Mouse (Mus musculus): ENCODE measurements around the gene Defb22.

The Defb22 gene

DNA sequence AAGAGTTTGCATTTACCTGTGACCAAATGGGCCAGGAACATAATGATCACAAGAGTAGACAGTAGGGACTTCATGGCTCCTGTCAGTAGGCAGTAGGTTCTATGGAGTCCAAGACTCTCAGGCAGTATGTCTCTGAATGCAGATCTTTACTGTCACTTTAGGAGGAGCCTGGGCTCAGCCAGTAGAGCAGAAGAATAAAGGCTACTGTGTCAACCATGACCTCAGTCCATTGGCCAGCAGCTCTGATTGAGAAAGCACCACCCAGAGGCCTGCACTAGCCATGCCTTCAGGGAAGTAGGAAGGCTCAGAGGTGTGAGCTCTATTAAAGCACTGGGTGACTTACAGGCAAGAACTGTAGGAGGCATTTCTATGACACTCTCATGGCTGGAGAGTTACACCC, at the start of gene Defb22:
Gene Defb22, minus strand, starts transcription at position 101 of the 400 bp plus-strand sequence.
- DNase-seq, result no peak

GRCm38 (mm10) chr2:152517981-152518380, 28.0 kb upstream of the Defb22 start, which contains the start of gene Defb28:
TSS of gene Defb28 (plus strand) at chr2:152518255.
- DNase-seq, result no peak

DNA sequence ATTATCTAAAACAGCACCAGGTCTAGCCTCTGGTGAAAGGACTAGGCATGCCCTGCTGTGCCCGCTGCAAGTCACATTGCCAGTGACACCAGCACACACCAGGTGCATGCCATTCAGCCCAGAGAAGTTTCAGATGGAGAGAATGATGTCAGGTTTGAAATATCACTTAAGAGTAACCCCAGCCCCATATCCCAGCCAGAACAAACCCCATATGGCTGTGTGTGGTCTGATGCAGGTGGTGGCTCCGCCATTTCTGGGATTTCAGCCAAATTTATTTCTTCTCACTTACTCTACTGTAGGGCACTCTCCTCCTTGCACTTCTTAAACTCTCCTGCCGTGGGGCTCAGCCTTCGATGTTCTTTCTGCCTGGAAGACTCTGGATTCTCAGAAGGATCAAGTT, 26.1 kb upstream of the Defb22 start:
- DNase-seq, result no peak

DNA sequence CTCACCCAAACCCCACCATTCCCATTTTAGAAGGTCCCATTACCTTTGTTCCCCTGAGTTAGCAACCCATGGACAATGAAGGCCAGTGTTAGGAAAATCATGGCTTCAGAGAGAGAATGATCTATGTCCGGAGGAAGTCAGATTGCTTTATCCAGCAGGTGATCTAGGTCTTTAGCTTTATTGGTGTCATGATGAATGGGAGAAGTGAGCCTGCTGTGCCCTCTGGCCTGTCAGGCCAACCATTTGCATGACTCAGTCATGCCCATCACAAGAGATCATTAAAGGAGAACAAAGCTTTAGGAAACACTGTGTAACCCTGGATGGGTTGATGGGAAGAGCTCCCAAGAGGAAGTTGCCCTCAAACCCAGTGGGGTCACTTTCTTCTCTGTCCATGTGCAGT, 21.7 kb upstream of the Defb22 start, which contains the start of gene Defb26:
Gene Defb26, minus strand, starts transcription at position 101 of the 400 bp plus-strand sequence.
- DNase-seq, result no peak

GRCm38 (mm10) chr2:152503950-152504349, 14.0 kb upstream of the Defb22 start:
- DNase-seq, result no peak

GRCm38 (mm10) chr2:152500863-152501229, 10.9 kb upstream of the Defb22 start:
- no peak for DNase-seq

DNA sequence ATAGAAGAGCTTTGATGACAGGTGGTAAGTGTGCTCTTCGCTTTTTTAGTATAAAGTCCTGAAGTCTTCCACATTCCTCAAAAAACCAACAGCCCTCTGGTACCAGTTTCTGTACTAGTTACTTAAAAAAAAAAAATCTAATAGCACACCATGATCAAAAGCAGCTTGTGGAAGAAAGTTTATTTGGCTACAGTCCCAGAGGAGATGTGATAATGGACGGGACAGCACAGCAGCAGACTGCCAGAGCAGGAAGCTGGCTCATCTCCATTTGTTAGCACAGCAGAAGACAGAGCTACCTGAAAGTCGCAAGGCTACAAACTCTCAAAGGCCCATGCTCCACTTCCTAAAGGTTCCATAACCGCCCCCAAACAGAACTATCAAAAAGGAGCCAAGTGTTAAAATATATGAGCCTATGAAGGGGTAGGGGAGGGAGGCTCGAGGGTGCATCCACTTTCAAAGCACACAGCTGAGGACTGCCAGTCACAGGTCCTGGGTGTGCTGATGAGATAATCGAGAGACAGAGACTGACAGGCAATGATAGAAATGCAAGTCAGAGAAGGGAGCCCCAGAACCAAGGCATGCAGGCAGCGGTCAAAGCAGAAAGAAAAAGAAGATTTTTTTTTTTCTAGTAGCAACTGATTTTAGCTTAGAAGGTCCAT, 10.4 kb upstream of the Defb22 start:
- DNase-seq, result no peak

GRCm38 (mm10) chr2:152498020-152498419, 8.1 kb upstream of the Defb22 start:
- DNase-seq, result no peak

- DNase-seq, result no peak
Measured at GRCm38 (mm10) chr2:152493151-152493550, 3.2 kb upstream of the Defb22 start.

- DNase-seq, result no peak
Measured at GRCm38 (mm10) chr2:152487024-152487423, 2.9 kb downstream of the Defb22 start.

GRCm38 (mm10) chr2:152481726-152482125, 8.2 kb downstream of the Defb22 start:
- no peak for DNase-seq

DNA sequence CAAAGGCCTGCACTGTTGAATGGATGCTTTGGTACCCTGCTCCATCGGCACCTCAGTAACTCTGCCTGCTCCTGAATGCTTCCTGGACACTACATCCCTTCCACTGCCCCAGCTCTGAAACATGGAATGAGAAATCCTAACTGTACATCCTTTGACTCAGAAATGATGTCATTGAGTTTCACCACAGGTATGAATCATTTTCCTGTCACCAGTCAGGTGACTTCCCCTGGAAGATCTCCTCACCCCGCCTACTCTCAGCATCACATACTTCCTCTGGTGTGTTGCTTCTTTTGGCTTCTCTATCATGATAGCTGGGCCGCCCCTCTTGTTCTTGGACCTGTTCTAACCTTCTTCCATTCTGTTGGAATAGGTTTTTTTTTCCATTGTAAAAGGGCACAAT, 9.1 kb downstream of the Defb22 start:
- no peak for DNase-seq

DNA sequence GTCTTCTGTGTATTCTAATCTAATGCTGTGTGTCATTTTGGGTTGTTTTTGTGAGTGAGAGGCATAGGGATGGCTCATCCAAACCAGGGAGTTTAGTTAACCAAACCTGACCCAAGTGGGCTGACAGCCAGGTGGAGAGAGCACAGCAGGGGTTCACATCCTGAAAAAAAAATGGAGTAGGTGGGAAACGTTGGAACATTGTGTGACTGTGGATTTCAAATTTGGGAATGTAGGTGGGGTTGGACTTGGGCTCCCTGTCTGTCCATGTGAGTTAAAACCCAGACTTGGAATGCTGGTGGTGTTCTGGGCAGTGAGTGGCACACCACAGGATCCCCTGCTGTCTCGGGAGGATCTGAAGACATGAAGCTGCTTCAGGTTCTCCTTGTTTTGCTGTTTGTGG, 13.2 kb downstream of the Defb22 start, which contains the start of gene Defb20:
Gene Defb20, plus strand, starts transcription at position 301 of the 400 bp plus-strand sequence.
- no peak for DNase-seq

GRCm38 (mm10) chr2:152472434-152472833, 17.5 kb downstream of the Defb22 start:
- no peak for DNase-seq

DNA sequence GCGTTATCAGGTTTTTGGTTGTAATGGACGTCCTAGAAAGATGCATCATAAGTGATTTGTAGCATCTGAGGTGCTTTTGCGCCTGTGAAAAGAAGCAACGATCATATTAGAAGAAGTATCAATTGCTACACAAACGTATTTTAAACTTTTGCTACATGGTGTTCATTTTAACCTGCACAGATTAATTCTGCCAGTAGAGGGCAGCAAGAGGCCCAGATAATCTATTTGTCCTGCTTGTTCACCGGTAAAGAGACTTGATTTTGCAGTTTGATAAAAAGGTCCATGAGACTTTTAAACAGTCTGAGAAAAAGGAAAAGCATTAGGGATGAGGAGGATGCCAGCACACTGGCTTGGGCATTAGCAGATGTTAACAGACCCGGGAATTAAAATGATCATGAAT, 19.0 kb downstream of the Defb22 start:
- peak; percentile 23 to 47 for DNase-seq

GRCm38 (mm10) chr2:152464570-152465150, 25.3 kb downstream of the Defb22 start, which contains the start of gene Defb23:
TSS of gene Defb23 (minus strand) at chr2:152464620.
- DNase-seq, result no peak

DNA sequence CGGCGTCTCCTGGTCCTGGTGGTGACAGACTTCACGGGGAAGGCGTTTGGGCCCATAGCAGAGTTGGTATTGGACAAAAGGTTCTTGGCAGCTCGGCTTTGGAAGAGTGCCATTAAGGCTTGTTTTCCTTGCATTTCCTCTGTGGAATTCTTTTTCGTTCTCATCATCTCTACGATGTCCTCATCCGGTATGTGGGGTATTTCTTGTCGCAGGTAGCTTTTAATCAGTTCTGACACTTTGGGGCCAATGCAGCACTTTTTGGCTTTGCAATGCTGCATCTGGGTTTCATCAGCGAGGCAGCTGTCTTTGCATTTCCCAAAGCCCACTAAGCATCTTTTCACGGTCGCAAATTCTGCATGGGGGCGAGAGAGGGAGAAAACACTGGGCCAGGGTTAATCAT, 30.7 kb downstream of the Defb22 start:
- DNase-seq, result no peak

GRCm38 (mm10) chr2:152452101-152452781, 37.7 kb downstream of the Defb22 start:
- DNase-seq, result peak in 1 of 2 experiments; percentile 19

- DNase-seq, result peak; percentile 66 to 72
Measured at GRCm38 (mm10) chr2:152450241-152450640, 39.7 kb downstream of the Defb22 start.

GRCm38 (mm10) chr2:152447461-152447860, 42.5 kb downstream of the Defb22 start:
- no peak for DNase-seq

DNA sequence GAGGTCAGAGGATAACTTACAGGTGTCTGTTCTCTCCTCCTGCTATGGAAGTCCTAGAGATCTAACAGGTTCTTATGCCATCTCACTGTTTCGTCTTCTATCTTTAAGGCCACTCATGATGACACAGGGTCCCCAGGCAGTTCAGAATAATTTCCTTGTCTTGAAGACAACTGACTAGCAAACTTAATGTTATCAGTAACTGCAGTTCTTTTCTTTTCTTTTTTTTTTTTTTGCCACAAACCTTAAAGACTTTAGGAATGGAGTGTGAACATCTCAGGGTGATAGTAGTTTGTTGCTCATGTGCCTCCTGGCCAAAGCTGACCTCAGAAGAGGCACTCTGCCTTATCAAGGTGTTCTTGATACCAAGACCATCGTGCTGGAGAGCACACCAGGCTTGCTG, 43.3 kb downstream of the Defb22 start:
- DNase-seq, result no peak

DNA sequence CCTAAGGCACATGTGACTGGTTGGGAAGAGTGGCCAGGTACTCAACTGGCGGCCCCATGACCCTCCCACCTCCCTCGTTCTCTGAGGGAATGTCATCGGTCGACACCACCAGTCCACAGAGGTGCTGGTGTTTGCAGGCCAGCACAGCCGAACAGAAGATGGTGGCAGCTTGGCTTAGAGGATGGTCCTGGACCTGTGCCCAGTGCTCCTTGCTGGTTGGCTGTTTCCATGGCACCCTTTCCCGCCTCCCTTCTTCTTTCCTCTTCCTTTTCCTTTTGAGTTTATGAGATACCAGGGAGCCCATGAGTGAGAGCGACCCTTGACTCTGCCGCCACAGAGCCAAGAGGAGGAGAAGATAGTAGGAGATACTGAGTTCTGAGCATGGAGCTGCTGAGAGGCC, 46.7 kb downstream of the Defb22 start:
- no peak for DNase-seq

- DNase-seq, result no peak
Measured at GRCm38 (mm10) chr2:152442322-152442721, 47.6 kb downstream of the Defb22 start.

DNA sequence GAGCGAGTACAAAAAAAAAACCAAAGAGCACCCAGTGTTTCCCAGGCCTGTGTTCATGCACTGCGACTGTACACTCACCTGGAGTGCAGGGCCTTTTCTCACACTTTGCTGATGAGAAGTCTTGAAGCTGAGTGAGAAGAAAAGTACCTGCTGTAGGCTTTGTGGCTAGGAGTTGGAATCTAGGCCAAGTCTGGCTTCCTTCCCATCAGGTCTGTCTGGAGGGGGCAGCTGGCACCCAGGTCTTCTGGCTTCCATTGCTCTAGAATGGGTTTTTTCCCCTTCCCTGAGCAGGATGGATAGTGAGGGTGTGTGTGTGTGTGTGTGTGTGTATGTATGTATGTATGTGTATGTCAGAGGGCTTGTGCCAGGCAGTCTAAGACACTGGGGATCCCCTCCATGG, 50.1 kb downstream of the Defb22 start:
- no peak for DNase-seq
